Mouse (Mus musculus): ENCODE results near the gene Sec16b.

- no peak for TF ChIP-seq CTCF (conservative IDR thresholded peaks at IDR 0.05; ENCODE audit: low read length)
- no peak for TF ChIP-seq NANOG (IDR thresholded peaks at IDR 0.05; ENCODE audit: borderline replicate concordance, low read length)
Measured at GRCm38 (mm10) chr1:157604513-157604912, 98.0 kb downstream of the Sec16b start.

All from E14TG2a.4 (cell line).